Mouse (Mus musculus) mouse embryonic stem cell (cell line): ENCODE results near the gene Tmem232.
"Not testable (repeated sequence)": the region's sequence is repeated elsewhere in the genome, so short reads cannot be mapped to it uniquely, and the experiment has no call there.

Experiments used
- in situ Hi-C, 2 experiments: fragments of 300-500 bp; cut with MboI; formaldehyde crosslinking; loops; 1 replicate in 1 of 2; 3 replicates in 1 of 2; pipeline ENCODE4 v1.14.3; 2019 to 2020; ENCODE audit warnings: low sequenced_read_pairs in 2 of 2, low pct_unique_long_range_greater_than_20kb in 1 of 2, mixed read lengths in 1 of 2; ENCODE audit not compliant: unreplicated experiment in 1 of 2

The Tmem232 gene

GRCm38 (mm10) chr17:65548698-65549365 is 8.2 kb upstream of the Tmem232 start:
- in situ Hi-C loops, result no loop called here

- in situ Hi-C loops, result not testable (repeated sequence)
Observed at GRCm38 (mm10) chr17:65546221-65546620, 5.6 kb upstream of the Tmem232 start.

- in situ Hi-C loops, result no loop called here
Observed at GRCm38 (mm10) chr17:65536156-65536555, 4.4 kb downstream of the Tmem232 start.

GRCm38 (mm10) chr17:65532381-65532780 is 8.2 kb downstream of the Tmem232 start:
- in situ Hi-C loops, result not testable (repeated sequence)

GRCm38 (mm10) chr17:65527529-65527928 is 13.1 kb downstream of the Tmem232 start:
- in situ Hi-C loops, result no loop called here

GRCm38 (mm10) chr17:65513517-65513916 is 27.1 kb downstream of the Tmem232 start:
- in situ Hi-C loops, result no loop called here

GRCm38 (mm10) chr17:65484654-65485053 is 55.9 kb downstream of the Tmem232 start:
- in situ Hi-C loops, result no loop called here

- in situ Hi-C loops, result no loop called here
Observed at GRCm38 (mm10) chr17:65476747-65477146, 63.8 kb downstream of the Tmem232 start.

- in situ Hi-C loops, result no loop called here
Observed at GRCm38 (mm10) chr17:65450818-65451217, 89.8 kb downstream of the Tmem232 start.

- in situ Hi-C loops, result not testable (repeated sequence)
Observed at GRCm38 (mm10) chr17:65437906-65438305, 102.7 kb downstream of the Tmem232 start.

- in situ Hi-C loops, result no loop called here
Observed at GRCm38 (mm10) chr17:65419124-65419523, 121.5 kb downstream of the Tmem232 start.

GRCm38 (mm10) chr17:65405309-65405708 is 135.3 kb downstream of the Tmem232 start:
- in situ Hi-C loops, result no loop called here

GRCm38 (mm10) chr17:65400914-65401313 is 139.7 kb downstream of the Tmem232 start:
- in situ Hi-C loops, result no loop called here

- in situ Hi-C loops, result no loop called here
Observed at GRCm38 (mm10) chr17:65384411-65384962, 156.1 kb downstream of the Tmem232 start.

GRCm38 (mm10) chr17:65370034-65370780 is 170.4 kb downstream of the Tmem232 start:
- in situ Hi-C loops, result no loop called here

- in situ Hi-C loops, result no loop called here
Observed at GRCm38 (mm10) chr17:65365535-65366254, 174.9 kb downstream of the Tmem232 start.

- in situ Hi-C loops, result no loop called here
Observed at GRCm38 (mm10) chr17:65351836-65352235, 188.7 kb downstream of the Tmem232 start.

GRCm38 (mm10) chr17:65340016-65340415 is 200.6 kb downstream of the Tmem232 start:
- in situ Hi-C loops, result no loop called here

- in situ Hi-C loops, result no loop called here
Observed at GRCm38 (mm10) chr17:65330759-65331158, 209.8 kb downstream of the Tmem232 start.
